Mouse (Mus musculus) midbrain, embryonic 12.5 days (tissue): ENCODE results near the gene Vmn1r111. TPM values are rescaled to one million over a fixed set of nuclear protein-coding genes. Genes with fewer than 3 reads are reported as not detected.
"Not testable (repeated sequence)": the region's sequence is repeated elsewhere in the genome, so short reads cannot be mapped to it uniquely, and the experiment has no call there.

Experiments
- ATAC-seq: fragments of 200-750 bp; cut with Nextera tagmentation; 2 replicates; pipeline ENCODE4 v1.8.0; 2017; ENCODE audit warnings: low read depth, moderate TSS enrichment, moderate library complexity; ENCODE audit not compliant: low FRiP score
- H3K27ac ChIP-seq: fragments of 300-500 bp; sonication (generic); replicated peaks from 2 replicates; pipeline ENCODE4 v1.5.1; 2016; ENCODE audit warnings: mild to moderate bottlenecking
- H3K27me3 ChIP-seq: fragments of 300-500 bp; sonication (generic); 2 replicates; pipeline ENCODE4 v1.6.1; 2016; ENCODE audit warnings: mild to moderate bottlenecking
- H3K36me3 ChIP-seq: fragments of 300-500 bp; sonication (generic); 2 replicates; pipeline ENCODE4 v1.6.1; 2016
- H3K4me1 ChIP-seq: fragments of 300-500 bp; sonication (generic); 2 replicates; pipeline ENCODE4 v1.6.1; 2016
- H3K4me2 ChIP-seq: fragments of 300-500 bp; sonication (generic); replicated peaks from 2 replicates; pipeline ENCODE4 v1.6.1; 2016; ENCODE audit warnings: mild to moderate bottlenecking, moderate library complexity
- H3K4me3 ChIP-seq: fragments of 300-500 bp; sonication (generic); 2 replicates; pipeline ENCODE4 v1.5.1; 2016; ENCODE audit warnings: mild to moderate bottlenecking
- H3K9ac ChIP-seq: fragments of 300-500 bp; sonication (generic); replicated peaks from 2 replicates; pipeline ENCODE4 v1.6.1; 2016; ENCODE audit warnings: mild to moderate bottlenecking, moderate library complexity
- H3K9me3 ChIP-seq: fragments of 300-500 bp; sonication (generic); 2 replicates; pipeline ENCODE4 v1.6.1; 2016; ENCODE audit warnings: mild to moderate bottlenecking
- WGBS: fragments of 180-500 bp; shearing (Covaris S2); methylation state at CpG from one replicate; pipeline ENCODE4 v1.1.7; 2016; 5-methylcytosine and 5-hydroxymethylcytosine counted together
- polyA plus RNA-seq: library from polyadenylated mRNA; unstranded; fragments of >200 nt; fragmentation: Nextera tagmentation; extraction: Ambion mirVana; gene quantifications from 2 replicates; pipeline ENCODE4 v1.2.1, GENCODE M21; 2016

Vmn1r111 gene
- not detected in 2 replicates for polyA plus RNA-seq

DNA sequence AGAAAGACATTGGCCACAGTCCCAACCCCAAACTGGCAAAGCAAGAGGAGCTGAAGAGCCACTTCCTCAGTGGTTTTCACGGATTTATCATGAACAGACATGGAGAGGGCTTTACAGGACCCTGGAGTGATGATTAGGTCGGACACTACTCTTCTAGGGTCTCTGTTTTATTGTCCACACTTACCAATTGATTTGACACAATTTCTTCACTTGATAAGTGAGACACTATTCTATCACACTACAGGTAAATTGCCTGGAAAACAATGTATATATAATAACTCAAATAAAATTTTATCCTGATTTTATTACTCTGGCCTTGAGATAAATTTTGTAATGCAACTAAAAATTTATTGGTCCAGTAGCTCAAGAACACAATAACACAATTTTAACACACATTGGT, at the start of gene Vmn1r111:
TSS of gene Vmn1r111 (minus strand) at position 101 of the 400 bp plus-strand sequence.
- ATAC-seq, H3K4me3 ChIP-seq, H3K9ac ChIP-seq, H3K36me3 ChIP-seq, H3K27me3 ChIP-seq, H3K27ac ChIP-seq, H3K9me3 ChIP-seq, H3K4me2 ChIP-seq, H3K4me1 ChIP-seq: not testable (repeated sequence)
- no CpG with 5 or more reads among the region's 2 CpGs for WGBS

DNA sequence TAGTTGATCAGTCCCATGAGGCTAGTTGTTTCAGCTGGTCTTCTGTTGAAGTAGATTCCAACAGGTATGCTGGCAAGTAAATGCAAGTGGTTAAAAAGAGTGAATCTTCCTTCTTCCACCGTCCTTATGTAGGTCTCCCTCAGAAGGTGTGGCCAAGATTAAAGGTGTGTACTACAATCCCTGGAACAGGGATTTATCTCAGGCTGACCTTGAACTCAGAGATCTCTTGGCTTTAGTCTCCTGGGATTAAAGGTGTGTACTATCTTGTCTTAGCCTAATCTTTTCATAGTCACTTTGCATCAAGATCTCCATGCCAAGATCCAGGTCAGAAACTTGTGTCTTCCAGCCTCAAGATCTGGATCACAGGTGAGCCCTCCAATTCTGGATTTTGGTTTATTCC, 27.5 kb upstream of the Vmn1r111 start, which contains the start of gene Gm10668:
TSS of gene Gm10668 (minus strand) at position 101 of the 400 bp plus-strand sequence.
- not testable (repeated sequence) for H3K4me2 ChIP-seq, H3K4me3 ChIP-seq, ATAC-seq, H3K9ac ChIP-seq, H3K27me3 ChIP-seq, H3K36me3 ChIP-seq, H3K27ac ChIP-seq, H3K4me1 ChIP-seq, H3K9me3 ChIP-seq
- no CpG with 5 or more reads among the region's 1 CpGs for WGBS

DNA sequence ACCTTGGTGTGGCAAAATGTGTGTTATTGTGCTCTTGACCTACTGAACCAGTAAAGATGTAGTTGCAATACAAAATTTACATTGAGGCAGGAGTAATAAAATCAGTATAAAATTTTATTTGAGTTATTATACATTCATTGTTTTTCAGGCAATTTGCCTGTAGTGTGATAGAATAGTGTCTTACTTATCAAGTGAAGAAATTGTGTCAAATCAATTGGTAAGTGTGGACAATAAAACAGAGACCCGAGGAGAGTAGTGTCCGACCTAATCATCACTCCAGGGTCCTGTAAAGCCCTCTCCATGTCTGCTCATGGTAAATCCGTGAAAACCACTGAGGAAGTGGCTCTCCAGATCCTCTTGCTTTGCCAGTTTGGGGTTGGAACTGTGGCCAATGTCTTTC, 34.4 kb downstream of the Vmn1r111 start, which contains the start of gene Vmn1r107:
TSS of gene Vmn1r107 (plus strand) at position 301 of the 400 bp plus-strand sequence.
- H3K4me2 ChIP-seq, H3K4me1 ChIP-seq, H3K9me3 ChIP-seq, H3K27me3 ChIP-seq, H3K9ac ChIP-seq, H3K27ac ChIP-seq, ATAC-seq, H3K4me3 ChIP-seq, H3K36me3 ChIP-seq: not testable (repeated sequence)
- WGBS = no CpG with 5 or more reads among the region's 3 CpGs

Other genes starting within 250 kb of the Vmn1r111 start
- gene Gm10670, start 228.3 kb downstream of the Vmn1r111 start, polyA plus RNA-seq = not detected in 2 replicates
- not detected in 2 replicates for gene Vmn1r103, start 192.7 kb downstream of the Vmn1r111 start, polyA plus RNA-seq
- not detected in 2 replicates for gene Vmn1r104, start 169.4 kb downstream of the Vmn1r111 start, polyA plus RNA-seq
- not detected in 2 replicates for gene Gm5726, start 157.5 kb downstream of the Vmn1r111 start, polyA plus RNA-seq
- gene Gm4141, start 127.0 kb downstream of the Vmn1r111 start, polyA plus RNA-seq = not detected in 2 replicates
- gene Gm4513, start 104.2 kb downstream of the Vmn1r111 start, polyA plus RNA-seq = not detected in 2 replicates
- gene Vmn1r107, start 34.3 kb downstream of the Vmn1r111 start, polyA plus RNA-seq = not detected in 2 replicates
- not detected in 2 replicates for gene Gm10668, start 27.4 kb upstream of the Vmn1r111 start, polyA plus RNA-seq
- gene Vmn1r112, start 68.0 kb upstream of the Vmn1r111 start, polyA plus RNA-seq = not detected in 2 replicates
- not detected in 2 replicates for gene Vmn1r113, start 84.1 kb upstream of the Vmn1r111 start, polyA plus RNA-seq
- gene Vmn1r114, start 109.0 kb upstream of the Vmn1r111 start, polyA plus RNA-seq = not detected in 2 replicates
- not detected in 2 replicates for gene Vmn1r115, start 141.8 kb upstream of the Vmn1r111 start, polyA plus RNA-seq
- not detected in 2 replicates for gene Vmn1r116, start 169.0 kb upstream of the Vmn1r111 start, polyA plus RNA-seq
- not detected in 2 replicates for gene Vmn1r117, start 180.9 kb upstream of the Vmn1r111 start, polyA plus RNA-seq
- not detected in 2 replicates for gene Vmn1r118, start 209.1 kb upstream of the Vmn1r111 start, polyA plus RNA-seq